Mouse (Mus musculus) midbrain, embryonic 10.5 days (tissue): ENCODE measurements around the gene Prr36. TPM values are rescaled to one million over a fixed set of nuclear protein-coding genes. Genes with fewer than 3 reads are reported as not detected.

Source experiments
- DNase-seq: peaks from one replicate; pipeline ENCODE4 v3.0.0-alpha.2; 2017; ENCODE audit warnings: low spot score
- H3K27ac ChIP-seq: fragments of 300-500 bp; sonication (generic); replicated peaks from 2 replicates; pipeline ENCODE4 v1.5.1; 2016; ENCODE audit warnings: mild to moderate bottlenecking
- H3K27me3 ChIP-seq: fragments of 300-500 bp; sonication (generic); 2 replicates; pipeline ENCODE4 v1.6.1; 2016; ENCODE audit warnings: low read depth, mild to moderate bottlenecking; ENCODE audit not compliant: poor library complexity, severe bottlenecking
- H3K36me3 ChIP-seq: fragments of 300-500 bp; sonication (generic); 2 replicates; pipeline ENCODE4 v1.6.1; 2016; ENCODE audit warnings: mild to moderate bottlenecking, moderate library complexity
- H3K4me1 ChIP-seq: fragments of 300-500 bp; sonication (generic); 2 replicates; pipeline ENCODE4 v1.6.1; 2016
- H3K4me3 ChIP-seq: fragments of 300-500 bp; sonication (generic); 2 replicates; pipeline ENCODE4 v1.5.1; 2016; ENCODE audit warnings: mild to moderate bottlenecking, moderate library complexity
- H3K9me3 ChIP-seq: fragments of 300-500 bp; sonication (generic); replicated peaks from 2 replicates; pipeline ENCODE4 v1.6.1; 2016; ENCODE audit warnings: mild to moderate bottlenecking
- WGBS: fragments of 180-500 bp; shearing (Covaris S2); methylation state at CpG from one replicate; pipeline ENCODE4 v1.1.7; 2016; 5-methylcytosine and 5-hydroxymethylcytosine counted together
- polyA plus RNA-seq: library from polyadenylated mRNA; unstranded; fragments of >200 nt; fragmentation: Nextera tagmentation; extraction: Ambion mirVana; gene quantifications from 2 replicates; pipeline ENCODE4 v1.2.1, GENCODE M21; 2016

Prr36 gene
- polyA plus RNA-seq, 1 experiment from 2014 or later = 10.8 TPM

GRCm38 (mm10) chr8:4172486-4172885 is 44.8 kb downstream of the Prr36 start:
- Histone ChIP-seq H3K4me1 (no peaks in the 10 kb centered on the region; the same call in 1 of the 2 replicates), H3K9me3 (no peaks in the 10 kb centered on the region), H3K36me3 (no peaks in the 10 kb centered on the region), H3K27ac (no peak overlapping the region), H3K27me3 (peaks cover 4% of the 10 kb centered on the region; the same call in 1 of the 2 replicates), H3K4me3 (no peak overlapping the region)
- DNase-seq = no peak
- WGBS = 71% methylated on average over 3 of the region's 3 CpGs

- Histone ChIP-seq H3K4me3 (0 out of 2 replicates have a peak overlapping the region, but pooled peaks have one; percentile 84), H3K27me3 (peaks cover 5% of the 10 kb centered on the region; the same call in 1 of the 2 replicates), H3K27ac (no peak overlapping the region), H3K9me3 (no peaks in the 10 kb centered on the region), H3K36me3 (no peaks in the 10 kb centered on the region), H3K4me1 (peaks cover 11% of the 10 kb centered on the region)
- no peak for DNase-seq
- 85% methylated on average over 1 of the region's 1 CpGs for WGBS
Observed at GRCm38 (mm10) chr8:4167918-4168317, 49.3 kb downstream of the Prr36 start.

- Histone ChIP-seq H3K4me1 (peaks cover 11% of the 10 kb centered on the region), H3K36me3 (no peaks in the 10 kb centered on the region), H3K27ac (peak overlapping the region; percentile 84), H3K4me3 (peak overlapping the region; percentile 84), H3K9me3 (no peaks in the 10 kb centered on the region), H3K27me3 (peaks cover 5% of the 10 kb centered on the region; the same call in 1 of the 2 replicates)
- DNase-seq = no peak
- WGBS = 12% methylated on average over 10 of the region's 10 CpGs
Observed at GRCm38 (mm10) chr8:4166881-4167525, 50.3 kb downstream of the Prr36 start.

- Histone ChIP-seq H3K4me3 (peak within 1 kb of the TSS; percentile 84), H3K4me1 (peaks cover 11% of the 10 kb centered on the region), H3K27me3 (peaks cover 5% of the 10 kb centered on the region; the same call in 1 of the 2 replicates), H3K9me3 (no peaks in the 10 kb centered on the region), H3K27ac (peak within 1 kb of the TSS; percentile 86), H3K36me3 (no peaks in the 10 kb centered on the region)
- 0% methylated on average over 51 of the region's 51 CpGs for WGBS
- peak; percentile 96 for DNase-seq
Observed at GRCm38 (mm10) chr8:4165852-4166751, 51.2 kb downstream of the Prr36 start, which contains the start of gene Evi5l. Evi5l (plus strand) TSS chr8:4166567.

GRCm38 (mm10) chr8:4165176-4165851 is 51.9 kb downstream of the Prr36 start:
- WGBS = 7% methylated on average over 13 of the region's 13 CpGs
- Histone ChIP-seq H3K27ac (peak overlapping the region; percentile 86), H3K36me3 (no peaks in the 10 kb centered on the region), H3K4me3 (peak overlapping the region; percentile 84), H3K27me3 (peaks cover 5% of the 10 kb centered on the region; the same call in 1 of the 2 replicates), H3K4me1 (peaks cover 11% of the 10 kb centered on the region), H3K9me3 (no peaks in the 10 kb centered on the region)
- DNase-seq = no peak

GRCm38 (mm10) chr8:4162786-4163185 is 54.5 kb downstream of the Prr36 start:
- Histone ChIP-seq H3K9me3 (no peaks in the 10 kb centered on the region), H3K27me3 (peaks cover 4% of the 10 kb centered on the region; the same call in 1 of the 2 replicates), H3K27ac (no peak overlapping the region), H3K4me1 (peaks cover 11% of the 10 kb centered on the region), H3K4me3 (no peak overlapping the region), H3K36me3 (no peaks in the 10 kb centered on the region)
- DNase-seq = no peak
- WGBS = 74% methylated on average over 4 of the region's 4 CpGs

Other genes starting within 250 kb of the Prr36 start
- not detected in 2 replicates for gene Cd209f, start 111.6 kb downstream of the Prr36 start, polyA plus RNA-seq
- gene Cd209g, start 83.4 kb downstream of the Prr36 start, polyA plus RNA-seq = not detected in 2 replicates
- 24.9 and 38.1 TPM in 2 replicates for gene Evi5l, start 50.9 kb downstream of the Prr36 start, polyA plus RNA-seq
- gene Lrrc8e, start 9.4 kb upstream of the Prr36 start, polyA plus RNA-seq = 0.19 TPM in 2 replicates
- 31.5 and 39.0 TPM in 2 replicates for gene Map2k7, start 21.3 kb upstream of the Prr36 start, polyA plus RNA-seq
- gene Gm49320, start 21.4 kb upstream of the Prr36 start, polyA plus RNA-seq = 0.43 and 1.3 TPM in 2 replicates
- 2.6 and 3.6 TPM in 2 replicates for gene Tgfbr3l, start 30.8 kb upstream of the Prr36 start, polyA plus RNA-seq
- gene Snapc2, start 35.6 kb upstream of the Prr36 start, polyA plus RNA-seq = 65.2 and 68.0 TPM in 2 replicates
- 122 and 148 TPM in 2 replicates for gene Ctxn1, start 41.8 kb upstream of the Prr36 start, polyA plus RNA-seq
- gene Timm44, start 58.5 kb upstream of the Prr36 start, polyA plus RNA-seq = 61.9 and 66.9 TPM in 2 replicates
- gene Ccl25, start 107.8 kb upstream of the Prr36 start, polyA plus RNA-seq = 23.2 and 24.5 TPM in 2 replicates
- 339 and 364 TPM in 2 replicates for gene Elavl1, start 108.0 kb upstream of the Prr36 start, polyA plus RNA-seq